Mouse (Mus musculus): Measurements from ENCODE around the gene Unc13b.

- no peak for TF ChIP-seq POLR2AphosphoS2 (IDR thresholded peaks at IDR 0.05; ENCODE audit: insufficient read length, low read depth)
- TF ChIP-seq POLR2A (IDR thresholded peaks at IDR 0.05; ENCODE audit: insufficient read length, low read depth) = no peak
- TF ChIP-seq MYOD1 (IDR thresholded peaks at IDR 0.05; ENCODE audit: control insufficient read depth in 1 of 3, insufficient read length in 2 of 3, low read depth in 2 of 3) = no peak
- TF ChIP-seq CEBPB (IDR thresholded peaks at IDR 0.05; ENCODE audit: insufficient read depth, poor library complexity, severe bottlenecking) = no peak
- TF ChIP-seq USF1 (IDR thresholded peaks at IDR 0.05; ENCODE audit: low read depth) = no peak
- no peak for TF ChIP-seq E2F4 (IDR thresholded peaks at IDR 0.05; ENCODE audit: insufficient read depth)
- TF ChIP-seq MAX (IDR thresholded peaks at IDR 0.05; ENCODE audit: low read depth) = no peak
- no peak for TF ChIP-seq TCF12 (IDR thresholded peaks at IDR 0.05; ENCODE audit: insufficient read depth, poor library complexity, severe bottlenecking)
Observed at GRCm38 (mm10) chr4:43059697-43060096, 944 bp downstream of the Unc13b start.
